Mouse (Mus musculus) layer of hippocampus, postnatal 25 days (tissue): ENCODE results near the gene Ggcx. TPM values are rescaled to one million over a fixed set of nuclear protein-coding genes. Genes with fewer than 3 reads are reported as not detected.

Experiments
- DNase-seq, 2 experiments: peaks; one replicate each; pipeline ENCODE4 v3.0.0; 2022; ENCODE audit warnings: mixed read lengths in 2 of 2, low spot score in 1 of 2; ENCODE audit errors: extremely low spot score in 1 of 2
- total RNA-seq, 2 experiments: library from RNA; stranded (reverse); gene quantifications; 2 replicates each; pipeline ENCODE4 v1.2.3; 2021

The Ggcx gene
- 10 to 100 TPM; 19.8 to 22.4 TPM for total RNA-seq

GRCm38 (mm10) chr6:72414076-72414756 lies at the start of gene Ggcx:
TSS of gene Ggcx (plus strand) at chr6:72414308.
- DNase-seq, result peak; percentile 79 to 84

DNA sequence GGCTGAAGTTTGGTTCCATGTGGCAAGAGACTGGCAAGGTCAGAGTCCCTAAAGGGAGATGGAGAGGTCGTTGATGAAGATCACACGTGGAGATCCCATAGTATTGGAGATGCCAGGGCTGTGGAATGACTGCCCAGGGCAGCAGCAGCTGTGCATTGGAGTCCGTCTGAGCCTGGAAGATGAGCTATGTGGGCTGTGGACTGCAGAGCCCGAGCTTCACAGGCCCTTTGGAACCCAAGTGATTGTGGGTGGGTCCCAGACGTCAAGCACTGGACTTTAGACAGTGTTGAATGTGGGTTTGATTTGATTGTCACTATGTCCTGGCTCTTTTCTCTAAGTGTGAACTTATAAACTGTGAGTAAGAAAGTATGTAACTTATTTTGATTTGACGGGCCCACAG lies 49.1 kb upstream of the Ggcx start:
- no peak for DNase-seq

DNA sequence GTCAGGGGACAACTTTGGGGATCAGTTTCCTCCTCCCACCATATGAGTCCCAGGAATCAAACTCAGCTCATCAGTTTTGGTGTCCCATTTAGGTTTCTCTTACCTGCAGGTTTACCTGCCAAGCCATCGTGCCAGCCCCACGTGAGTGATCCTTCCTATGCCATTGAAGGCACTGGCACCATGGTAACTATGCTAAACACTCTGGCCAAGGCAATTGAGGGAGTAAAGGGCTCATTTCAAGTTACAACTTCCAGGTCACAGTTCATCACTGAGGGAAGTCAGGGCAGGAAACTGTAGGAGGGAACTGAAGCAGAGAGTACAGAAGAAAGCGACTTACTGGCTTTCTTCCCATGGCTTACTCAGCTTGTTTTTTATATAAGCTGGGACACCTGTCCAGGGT lies 47.8 kb upstream of the Ggcx start:
- no peak for DNase-seq

DNA sequence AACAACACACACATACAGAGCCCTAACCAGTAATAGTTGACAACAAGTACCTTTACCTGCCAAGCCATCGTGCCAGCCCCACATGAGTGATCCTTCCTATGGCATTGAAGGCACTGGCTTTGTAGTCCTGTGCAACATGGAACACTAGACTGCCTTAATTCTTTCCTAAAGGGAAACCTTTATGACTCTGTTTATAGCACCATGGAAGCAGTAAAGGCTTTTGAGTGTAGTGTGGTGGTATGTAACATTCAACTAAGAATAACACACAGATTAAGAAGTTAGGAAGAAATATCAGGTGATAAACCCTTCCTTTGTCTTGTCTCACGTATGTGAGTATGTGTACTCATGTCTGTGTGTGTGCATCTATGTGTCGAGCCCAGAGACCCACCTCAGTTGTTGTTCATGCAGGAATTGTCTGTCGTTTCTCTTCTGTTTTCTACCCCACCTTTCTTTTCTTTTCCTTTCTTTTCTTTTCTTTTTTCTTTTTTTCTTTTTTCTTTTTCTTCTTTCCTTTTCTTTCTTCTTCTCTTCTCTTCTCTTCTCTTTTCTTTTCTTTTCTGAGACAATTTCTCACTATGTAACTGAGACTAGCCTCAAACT lies 47.2 kb upstream of the Ggcx start, which contains the start of gene Rnf181:
Rnf181 (minus strand) TSS at position 113 of the 600 bp plus-strand sequence.
- no peak for DNase-seq

GRCm38 (mm10) chr6:72367460-72367974 lies 46.6 kb upstream of the Ggcx start:
- DNase-seq, result no peak

GRCm38 (mm10) chr6:72369557-72369956 lies 44.6 kb upstream of the Ggcx start:
- no peak for DNase-seq

DNA sequence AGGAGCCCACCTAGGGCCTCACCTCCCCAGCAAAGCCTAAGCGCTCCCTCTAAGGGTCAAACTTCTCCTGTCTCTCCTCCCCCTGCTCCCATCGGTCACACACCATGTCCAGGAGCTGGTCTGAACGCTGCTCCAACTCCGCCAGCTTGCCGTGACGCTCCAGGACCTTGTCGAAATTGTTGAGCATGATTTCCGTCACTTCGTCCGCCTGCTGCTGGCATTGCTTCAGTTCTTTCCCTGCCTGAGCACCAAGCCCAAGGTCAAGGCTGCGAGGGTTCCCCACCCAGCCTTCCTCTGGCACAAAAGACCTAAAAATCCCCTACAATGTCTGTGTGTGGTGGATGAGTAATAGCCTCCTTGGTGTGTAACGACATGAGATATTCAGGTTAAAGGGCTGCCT lies 44.0 kb upstream of the Ggcx start:
- DNase-seq, result no peak

GRCm38 (mm10) chr6:72371147-72371546 lies 43.0 kb upstream of the Ggcx start:
- peak in 1 of 2 experiments; percentile 39 for DNase-seq

- no peak for DNase-seq
Measured at GRCm38 (mm10) chr6:72371571-72371970, 42.5 kb upstream of the Ggcx start.

GRCm38 (mm10) chr6:72373184-72373583 lies 40.9 kb upstream of the Ggcx start:
- no peak for DNase-seq

DNA sequence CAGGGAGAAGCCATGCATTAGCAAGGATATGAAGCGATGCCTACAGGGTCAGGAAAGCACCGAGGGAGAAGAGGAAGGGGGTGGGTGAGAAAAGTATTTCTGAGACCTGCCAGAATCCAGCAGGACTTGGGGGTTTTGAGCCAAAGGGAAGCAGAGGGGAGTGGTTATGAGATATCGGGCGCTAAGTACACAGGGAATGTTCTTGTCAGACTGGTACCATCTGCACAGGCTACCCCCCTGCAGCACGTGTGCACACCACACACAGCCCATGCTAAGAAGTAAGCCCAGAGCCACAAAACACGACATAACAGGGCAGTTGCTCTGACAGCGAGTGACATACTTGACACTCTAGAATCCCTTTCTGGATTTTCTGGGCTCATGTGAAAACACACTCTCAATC lies 39.9 kb upstream of the Ggcx start:
- no peak for DNase-seq

GRCm38 (mm10) chr6:72374820-72375563 lies 39.1 kb upstream of the Ggcx start:
- no peak for DNase-seq

DNA sequence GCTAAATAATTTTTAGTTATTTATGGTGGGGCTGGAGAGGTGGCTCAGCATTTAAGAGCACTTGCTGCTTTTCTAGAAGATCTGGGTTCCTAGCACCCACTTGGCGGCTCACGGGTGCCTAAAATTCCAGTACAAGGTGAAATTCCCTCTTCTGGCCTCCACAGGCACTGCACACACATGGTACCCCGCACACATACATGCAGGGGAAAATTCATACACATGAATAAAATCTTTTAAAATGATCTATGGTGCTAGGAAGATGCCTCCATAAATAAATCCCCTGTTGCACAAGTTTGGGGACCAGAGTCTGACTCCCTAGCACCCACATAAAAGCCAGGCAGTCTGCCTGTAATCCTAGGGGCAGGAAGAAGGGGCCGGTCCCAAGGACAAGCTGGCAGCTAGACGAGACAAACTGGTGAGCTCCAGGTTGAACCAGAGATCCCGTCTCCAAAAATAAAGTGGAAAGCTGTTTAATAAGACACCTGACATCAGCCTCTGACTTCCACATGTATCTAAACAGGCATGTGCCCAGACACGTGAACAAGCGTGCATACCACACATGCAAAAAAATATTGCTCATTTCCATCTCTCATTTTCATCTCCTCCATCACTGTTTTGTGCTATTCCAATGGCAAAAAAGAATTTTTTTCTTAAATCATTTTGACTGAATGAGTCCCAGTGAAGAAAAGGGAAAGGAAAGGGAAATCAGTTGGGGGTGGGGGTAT lies 35.4 kb upstream of the Ggcx start:
- no peak for DNase-seq

DNA sequence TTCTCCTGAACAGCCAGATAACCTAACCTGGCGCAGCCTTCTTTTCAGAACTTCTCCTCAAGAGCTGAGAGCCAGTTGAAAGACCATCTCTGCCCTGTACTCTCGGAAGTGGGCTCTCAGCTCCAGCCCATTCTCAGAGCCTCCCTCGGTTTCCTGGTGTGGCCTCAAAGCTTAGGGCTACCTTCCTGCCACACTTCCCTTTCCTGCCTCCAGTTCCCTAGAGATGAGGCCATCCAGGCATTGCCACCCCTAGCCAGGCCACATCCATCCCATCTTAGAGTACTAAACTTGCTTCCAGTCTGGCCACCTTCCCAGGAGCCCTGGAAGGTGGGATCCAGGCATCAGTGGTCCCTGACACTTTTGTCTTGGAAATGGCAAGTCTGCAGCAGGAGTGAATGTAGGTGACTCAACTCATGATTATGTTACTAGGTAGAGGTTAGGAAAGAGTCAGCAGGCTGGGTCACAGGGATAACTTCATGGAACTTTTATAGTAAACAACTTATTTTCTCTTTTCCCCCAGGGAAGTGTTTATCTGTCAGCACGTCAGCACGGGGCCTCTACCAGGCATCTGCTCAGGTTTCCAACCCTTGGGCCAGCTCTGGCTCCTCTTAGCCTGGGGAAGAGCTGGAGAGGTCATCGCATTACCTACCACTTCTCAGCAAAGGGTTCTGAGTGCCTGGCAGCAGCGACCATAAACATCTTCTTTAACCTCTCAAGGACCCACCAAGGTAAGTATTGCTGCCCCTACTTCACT lies 34.6 kb upstream of the Ggcx start:
- no peak for DNase-seq

DNA sequence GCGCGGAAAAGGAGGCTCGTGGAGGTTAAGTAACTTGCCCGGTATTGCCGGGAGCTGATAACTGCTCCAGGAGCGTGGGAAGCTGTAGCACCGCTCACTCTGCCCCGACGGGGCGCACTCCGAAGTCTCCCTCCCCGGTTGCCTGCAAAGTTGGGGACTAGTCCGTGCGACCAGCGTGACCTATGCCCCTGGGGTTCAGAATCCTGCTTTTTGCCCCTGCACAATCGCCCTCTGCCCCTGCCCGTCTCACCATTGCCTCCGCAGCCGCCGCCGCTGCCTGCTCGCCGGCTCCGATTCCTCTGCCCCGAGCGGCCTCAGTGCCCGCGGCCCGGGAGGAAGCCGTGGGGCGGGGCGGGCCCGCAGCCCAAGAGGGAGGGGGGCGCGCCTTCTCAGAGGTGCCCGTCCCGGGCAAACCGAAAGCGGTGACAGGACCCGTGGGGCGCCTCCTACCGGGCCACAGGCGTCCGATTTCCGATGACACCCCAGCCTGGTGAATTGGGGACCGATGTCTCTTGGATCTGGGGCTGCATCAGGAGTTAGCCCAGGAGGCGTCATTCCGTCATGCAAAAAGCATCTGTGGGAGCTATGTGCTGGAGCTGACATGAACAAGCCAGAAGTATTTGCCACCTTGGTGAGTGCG lies 33.9 kb upstream of the Ggcx start, which contains the start of gene Vamp5:
Vamp5 (minus strand) TSS at position 338 of the 640 bp plus-strand sequence.
- peak in 1 of 2 experiments; percentile 40 for DNase-seq

DNA sequence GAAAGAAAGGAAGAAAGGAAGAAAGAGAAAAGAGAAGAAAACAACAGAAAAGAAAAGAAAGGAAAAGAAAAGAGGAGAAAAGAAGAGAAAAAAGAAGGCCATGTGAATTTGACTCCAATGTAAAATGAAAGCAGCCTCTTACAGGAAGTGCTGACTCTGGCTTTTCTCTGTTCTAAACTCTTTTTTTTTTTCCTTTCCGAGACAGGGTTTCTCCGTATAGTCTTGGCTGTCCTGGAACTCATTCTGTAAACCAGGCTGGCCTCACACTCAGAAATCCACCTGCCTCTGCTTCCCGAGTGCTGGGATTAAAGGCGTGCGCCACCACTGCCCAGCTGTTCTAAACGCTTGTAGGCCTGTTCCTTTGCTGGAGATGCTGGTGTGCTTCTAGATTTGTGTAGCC lies 31.6 kb upstream of the Ggcx start:
- DNase-seq, result no peak

DNA sequence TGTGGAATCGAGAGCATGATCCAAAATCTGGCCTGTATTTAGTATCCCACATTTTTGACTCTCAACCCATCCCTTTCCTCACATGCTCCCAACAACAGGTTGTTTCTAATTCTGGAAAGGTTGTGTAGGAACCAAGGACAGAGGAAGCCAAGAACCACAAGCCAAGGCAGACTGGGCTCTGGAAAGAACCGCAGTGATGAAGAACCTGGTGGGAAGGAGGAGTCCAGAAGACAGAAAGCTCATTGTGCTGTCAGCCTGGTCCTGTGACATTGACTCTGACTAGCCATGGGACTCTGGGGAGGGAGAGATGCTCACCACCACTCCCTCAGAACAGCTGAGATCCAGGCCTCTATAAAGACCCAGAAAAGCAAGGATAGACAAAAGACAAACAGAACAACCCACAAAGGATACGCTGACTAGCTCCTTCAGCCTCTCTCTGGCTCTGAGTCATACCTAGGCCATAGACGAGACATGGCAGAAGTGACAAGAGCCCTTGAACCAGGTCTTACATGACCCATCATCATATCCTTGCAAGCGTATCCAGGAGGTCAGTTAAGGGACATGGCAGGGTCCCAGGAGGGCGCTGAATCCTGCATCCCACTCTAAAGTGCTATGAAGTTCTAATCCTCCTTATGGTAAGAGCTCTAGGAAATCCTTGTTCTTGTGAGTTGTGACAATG lies 30.8 kb upstream of the Ggcx start:
- no peak for DNase-seq

GRCm38 (mm10) chr6:72383952-72384351 lies 30.2 kb upstream of the Ggcx start:
- no peak for DNase-seq

- no peak for DNase-seq
Measured at GRCm38 (mm10) chr6:72385258-72385657, 28.9 kb upstream of the Ggcx start.
